Mouse (Mus musculus) erythroblast, embryonic 14.5 days (primary cell): ENCODE results near the gene Cnr2. TPM values are rescaled to one million over a fixed set of nuclear protein-coding genes. Genes with fewer than 3 reads are reported as not detected.

Experiments used
- H3K27me3 ChIP-seq: 2 replicates; pipeline ENCODE4 v1.6.1; 2012; ENCODE audit warnings: inconsistent platforms; ENCODE audit not compliant: control insufficient read depth
- H3K36me3 ChIP-seq: 2 replicates; pipeline ENCODE4 v1.6.1; 2012; ENCODE audit warnings: mild to moderate bottlenecking, inconsistent platforms; ENCODE audit not compliant: control insufficient read depth
- H3K4me1 ChIP-seq: 2 replicates; pipeline ENCODE4 v1.6.1; 2012; ENCODE audit warnings: inconsistent platforms; ENCODE audit not compliant: control insufficient read depth
- H3K4me3 ChIP-seq: replicated peaks from 2 replicates; pipeline ENCODE3; 2012; ENCODE audit warnings: moderate library complexity, mild to moderate bottlenecking, inconsistent platforms
- H3K9me3 ChIP-seq: 2 replicates; pipeline ENCODE4 v1.6.1; 2012; ENCODE audit warnings: low read length, inconsistent platforms, mixed read lengths; ENCODE audit not compliant: control insufficient read depth
- GATA1 ChIP-seq: IDR thresholded peaks from 2 replicates; pipeline ENCODE4 v1.6.1; 2012; ENCODE audit warnings: low read length, inconsistent platforms, mixed read lengths
- TAL1 ChIP-seq: IDR thresholded peaks from 3 replicates; pipeline ENCODE4 v1.6.1; 2012; ENCODE audit warnings: low read length, inconsistent platforms, mixed read lengths
- polyA plus RNA-seq: library from polyadenylated mRNA; stranded (reverse); fragments of >175 nt; gene quantifications from 2 replicates; pipeline ENCODE4 v1.2.3, GENCODE M21; 2012

Gene Cnr2
- polyA plus RNA-seq, 1 experiment, result not detected

DNA sequence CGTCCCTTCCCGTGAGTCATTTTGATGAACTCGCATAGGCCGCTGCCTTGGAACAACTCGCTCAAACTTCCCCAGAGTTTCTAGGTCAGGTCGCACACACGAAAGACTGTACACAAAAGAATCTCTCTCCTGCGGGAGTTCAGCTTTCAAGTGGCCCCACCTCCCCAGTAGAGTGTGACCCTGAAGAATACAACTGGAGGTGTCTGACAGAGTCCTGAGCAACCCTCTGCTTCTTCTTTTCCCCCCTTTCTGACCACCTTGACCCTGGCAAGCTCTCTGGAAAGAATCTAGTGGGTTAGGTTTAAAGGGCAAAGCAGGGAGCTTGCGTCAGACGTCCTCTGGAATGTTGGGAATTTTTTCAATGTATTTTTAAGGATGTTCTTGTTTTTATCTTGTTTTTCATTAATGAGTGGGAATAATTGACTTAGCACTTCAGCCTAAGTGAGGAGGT lies 11.8 kb upstream of the Cnr2 start:
- Histone ChIP-seq H3K4me1 (peaks cover 6% of the 10 kb centered on the region), H3K36me3 (no peaks in the 10 kb centered on the region), H3K27me3 (peaks cover 2% of the 10 kb centered on the region; the same call in 1 of the 2 replicates), H3K9me3 (no peaks in the 10 kb centered on the region), H3K4me3 (no peak overlapping the region)
- TF ChIP-seq TAL1 (no peak), GATA1 (no peak)

DNA sequence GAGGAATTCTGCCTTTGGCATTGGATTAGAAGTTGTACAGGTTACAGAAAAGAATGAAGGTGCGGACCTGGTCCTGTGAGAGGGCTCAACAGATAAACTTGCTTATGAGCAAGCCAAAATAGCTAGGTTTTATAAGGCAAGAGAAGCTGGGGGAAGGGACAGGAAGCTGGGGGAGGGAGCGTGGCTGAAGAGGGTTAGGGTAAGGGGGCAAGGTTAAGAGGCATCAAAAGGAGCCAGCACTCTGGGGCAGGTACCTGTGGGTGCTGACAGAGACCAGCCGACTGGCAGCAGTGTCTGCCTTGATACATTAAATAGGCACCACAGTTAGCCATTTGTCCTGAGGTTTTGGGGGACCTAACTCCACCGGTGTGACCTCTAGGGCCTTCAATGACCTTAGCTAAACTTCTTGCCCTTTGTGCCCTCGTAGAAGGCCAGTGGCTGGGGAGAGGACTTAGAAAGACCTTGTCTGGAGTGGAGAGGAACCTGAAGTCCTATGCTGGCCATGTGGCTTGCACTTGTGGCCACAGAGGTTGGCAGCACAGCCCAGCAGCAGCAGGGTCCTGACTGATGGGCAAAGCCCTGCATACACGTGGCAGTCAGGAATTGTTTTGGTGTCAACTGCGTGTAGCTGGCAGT lies 11.2 kb upstream of the Cnr2 start:
- H3K4me1 ChIP-seq, result peaks cover 9% of the 10 kb centered on the region
- H3K9me3 ChIP-seq, result no peaks in the 10 kb centered on the region
- TF ChIP-seq TAL1 (no peak), GATA1 (no peak)
- peaks cover 2% of the 10 kb centered on the region; the same call in 1 of the 2 replicates for H3K27me3 ChIP-seq
- no peak overlapping the region for H3K4me3 ChIP-seq
- H3K36me3 ChIP-seq, result no peaks in the 10 kb centered on the region

DNA sequence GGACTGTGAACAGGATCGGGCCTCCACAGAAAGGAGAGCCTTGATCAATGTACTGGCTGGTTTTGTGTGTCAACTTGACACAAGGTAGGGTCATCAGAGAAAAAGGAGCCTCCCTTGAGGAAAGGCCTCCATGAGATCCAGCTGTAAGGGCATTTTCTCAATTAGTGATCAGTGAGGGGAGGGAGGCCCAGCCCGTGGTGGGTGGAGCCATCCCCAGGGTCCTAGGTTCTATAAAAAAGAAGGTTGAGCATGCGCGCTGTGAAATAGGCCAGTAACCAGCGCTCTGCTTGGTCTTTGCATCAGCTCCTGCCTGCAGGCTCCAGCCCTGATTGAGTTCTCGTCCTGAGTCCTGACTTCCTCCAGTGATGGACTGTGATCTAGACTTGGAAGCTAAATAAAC lies 10.7 kb upstream of the Cnr2 start:
- TF ChIP-seq GATA1 (no peak), TAL1 (no peak)
- Histone ChIP-seq H3K36me3 (no peaks in the 10 kb centered on the region), H3K4me3 (no peak overlapping the region), H3K4me1 (peaks cover 9% of the 10 kb centered on the region), H3K9me3 (no peaks in the 10 kb centered on the region), H3K27me3 (peaks cover 2% of the 10 kb centered on the region; the same call in 1 of the 2 replicates)

DNA sequence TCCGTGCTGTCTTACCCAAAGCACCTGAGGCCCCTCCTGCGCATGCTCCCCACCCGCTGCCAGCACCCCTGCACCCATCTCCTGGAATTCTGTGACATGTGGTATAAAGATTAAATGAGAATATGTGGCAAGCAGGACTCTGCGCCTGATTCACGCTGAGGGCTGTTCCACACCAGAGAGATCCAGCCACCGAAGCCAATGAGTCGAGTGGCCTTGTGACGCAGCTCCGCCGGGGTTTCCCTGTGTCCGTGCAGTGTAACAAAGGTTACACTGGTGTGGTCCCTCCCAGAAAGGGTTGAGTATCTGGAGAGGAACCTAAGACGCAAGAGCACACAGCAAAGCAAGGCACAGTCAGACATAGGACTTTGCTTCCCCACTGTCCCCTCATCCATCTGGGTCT lies 9.5 kb upstream of the Cnr2 start:
- TF ChIP-seq GATA1 (no peak), TAL1 (no peak)
- Histone ChIP-seq H3K27me3 (peaks cover 2% of the 10 kb centered on the region; the same call in 1 of the 2 replicates), H3K36me3 (no peaks in the 10 kb centered on the region), H3K4me3 (no peak overlapping the region), H3K9me3 (no peaks in the 10 kb centered on the region), H3K4me1 (peaks cover 11% of the 10 kb centered on the region)

DNA sequence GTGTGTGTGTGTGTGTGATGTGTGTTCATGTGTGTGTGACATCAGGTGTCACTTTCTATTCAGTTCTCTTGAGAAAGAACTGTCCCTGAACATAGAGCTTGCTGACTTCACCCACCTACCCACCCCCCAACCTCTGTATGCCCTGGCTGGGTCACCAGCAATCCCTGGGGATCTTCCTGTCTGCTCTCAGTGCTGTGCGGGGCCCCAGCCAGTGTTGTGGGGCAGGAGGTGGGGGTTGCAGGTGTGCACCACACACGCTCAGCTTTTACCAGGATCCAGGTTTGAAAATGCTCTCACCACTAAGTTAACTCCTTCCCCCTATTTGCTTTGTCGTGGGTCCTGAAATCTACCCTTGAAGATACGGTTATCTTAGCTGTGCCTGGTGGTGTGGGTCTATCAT lies 9.0 kb upstream of the Cnr2 start:
- Histone ChIP-seq H3K4me3 (no peak overlapping the region), H3K9me3 (no peaks in the 10 kb centered on the region), H3K36me3 (no peaks in the 10 kb centered on the region), H3K27me3 (peaks cover 2% of the 10 kb centered on the region; the same call in 1 of the 2 replicates), H3K4me1 (peaks cover 11% of the 10 kb centered on the region)
- TF ChIP-seq GATA1, result no peak
- no peak for TF ChIP-seq TAL1

DNA sequence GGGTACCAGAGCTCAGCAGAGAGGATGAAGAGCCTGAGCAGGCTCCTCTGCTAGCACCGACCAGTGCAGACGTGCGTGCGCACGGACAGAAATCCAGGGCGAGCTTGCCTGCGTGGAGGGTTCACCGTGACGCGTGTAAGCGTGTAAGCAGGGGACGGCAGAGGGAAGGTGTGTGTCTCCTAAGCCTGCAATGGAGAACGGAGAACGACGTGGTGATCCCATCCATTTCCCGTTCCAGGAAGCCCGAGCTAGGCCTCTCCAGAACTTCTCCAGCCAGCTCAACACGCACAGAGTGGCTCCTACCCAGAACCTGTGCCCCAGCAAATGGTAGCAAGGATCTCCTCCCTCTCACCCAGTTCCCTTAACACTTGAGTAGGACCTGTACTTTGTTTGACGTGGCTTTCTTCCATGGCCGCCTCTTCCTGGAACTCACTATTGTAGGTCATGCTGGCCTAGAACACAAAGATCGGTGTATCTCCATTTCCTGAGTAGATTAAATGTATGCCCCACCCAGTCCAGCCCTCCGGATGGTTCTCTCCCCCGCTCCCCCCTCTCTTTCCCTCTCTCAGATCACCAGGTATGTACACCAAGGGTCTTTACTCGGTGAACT lies 6.6 kb upstream of the Cnr2 start:
- TF ChIP-seq GATA1 (no peak), TAL1 (no peak)
- H3K4me1 ChIP-seq, result peaks cover 21% of the 10 kb centered on the region
- H3K9me3 ChIP-seq, result no peaks in the 10 kb centered on the region
- no peak overlapping the region for H3K4me3 ChIP-seq
- no peaks in the 10 kb centered on the region for H3K27me3 ChIP-seq
- H3K36me3 ChIP-seq, result no peaks in the 10 kb centered on the region

DNA sequence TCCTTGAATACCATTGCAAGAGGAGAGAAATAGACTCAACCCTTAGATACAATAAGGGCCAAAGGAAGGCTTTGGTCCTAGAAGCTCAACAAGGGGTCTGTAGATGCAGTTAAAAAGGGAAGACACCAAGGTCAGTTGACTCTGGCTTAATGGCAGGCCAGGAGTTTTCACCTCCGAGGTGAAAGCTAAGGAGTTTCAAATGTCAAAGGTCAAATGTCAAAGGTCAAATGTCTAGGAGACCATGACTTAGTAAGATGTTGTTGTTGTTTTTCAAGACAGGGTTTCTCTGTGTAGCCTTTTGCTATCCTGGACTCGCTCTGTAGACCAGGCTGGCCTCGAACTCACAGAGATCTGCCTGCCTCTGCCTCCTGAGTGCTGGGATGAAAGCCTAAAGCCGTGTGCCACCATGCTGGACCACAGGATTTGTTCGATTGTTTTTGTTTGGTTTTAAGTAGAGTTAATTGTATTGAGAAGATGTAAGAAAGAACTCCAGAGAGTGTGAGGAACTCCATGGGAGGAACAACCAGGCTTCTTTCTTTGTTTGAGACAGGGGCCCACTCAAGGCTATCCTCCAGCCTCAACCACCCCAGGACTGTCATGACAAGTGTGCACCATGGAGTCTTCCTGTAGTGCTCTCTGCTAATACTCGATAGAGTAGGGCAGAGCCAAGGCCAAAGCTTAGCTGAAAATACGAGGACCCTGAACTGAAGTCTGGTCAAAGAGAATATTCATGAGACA lies 5.9 kb upstream of the Cnr2 start:
- H3K4me1 ChIP-seq, result peaks cover 22% of the 10 kb centered on the region

DNA sequence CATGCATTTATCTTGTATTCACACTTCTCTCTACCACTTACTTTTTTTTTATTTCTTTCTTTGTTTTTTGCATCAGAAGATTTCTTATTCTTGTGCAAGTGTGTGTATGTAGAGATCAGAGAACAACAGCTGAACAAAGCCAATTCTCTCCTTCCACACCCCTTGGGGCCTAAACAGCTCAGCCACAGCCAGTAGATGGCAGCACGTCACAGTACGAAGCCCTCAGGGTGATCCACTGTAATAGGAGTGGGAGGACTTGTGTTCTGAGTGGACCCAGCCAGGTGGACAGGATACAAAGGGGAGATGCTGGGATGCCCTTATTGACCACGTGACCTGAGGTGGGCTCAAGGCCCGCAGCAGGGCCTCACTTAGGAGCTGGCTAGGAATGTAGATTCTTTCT lies 5.3 kb upstream of the Cnr2 start:
- Histone ChIP-seq H3K36me3 (no peaks in the 10 kb centered on the region), H3K9me3 (no peaks in the 10 kb centered on the region), H3K27me3 (no peaks in the 10 kb centered on the region), H3K4me3 (no peak overlapping the region), H3K4me1 (peaks cover 27% of the 10 kb centered on the region)
- TF ChIP-seq TAL1 (no peak), GATA1 (no peak)

More for the DNA sequence above, 5.9 kb upstream of the Cnr2 start:
- H3K4me3 ChIP-seq, result no peak overlapping the region
- no peaks in the 10 kb centered on the region for H3K27me3 ChIP-seq
- no peak for TF ChIP-seq TAL1
- no peak for TF ChIP-seq GATA1
- H3K9me3 ChIP-seq, result no peaks in the 10 kb centered on the region
- no peaks in the 10 kb centered on the region for H3K36me3 ChIP-seq

DNA sequence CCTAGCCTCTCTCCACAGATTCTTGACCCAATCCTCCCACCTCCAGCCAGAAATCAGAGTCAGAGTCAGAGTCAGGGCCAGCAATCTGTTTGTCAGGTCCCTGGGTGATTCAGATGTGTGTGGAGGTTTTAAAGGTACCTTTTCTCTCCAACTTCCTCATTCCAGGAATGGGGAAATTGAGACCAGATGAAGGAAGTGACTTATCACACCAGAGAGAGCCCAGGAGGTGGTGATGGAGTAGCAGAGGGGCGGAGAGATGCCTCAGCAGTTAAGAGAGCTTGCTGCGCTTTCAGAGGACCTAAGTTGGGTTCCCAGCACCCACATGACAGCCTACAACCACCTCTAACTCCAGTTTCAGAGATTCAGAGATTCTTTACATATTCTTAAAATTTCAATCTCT lies 3.7 kb upstream of the Cnr2 start:
- Histone ChIP-seq H3K36me3 (no peaks in the 10 kb centered on the region), H3K4me1 (peaks cover 44% of the 10 kb centered on the region), H3K4me3 (no peak overlapping the region), H3K9me3 (no peaks in the 10 kb centered on the region), H3K27me3 (no peaks in the 10 kb centered on the region)
- TF ChIP-seq GATA1 (no peak), TAL1 (no peak)
